Mouse (Mus musculus) inflammation-experienced regulatory T-cells, adult 6 months (primary cell): ENCODE data around the gene Otop2. TPM values are rescaled to one million over a fixed set of nuclear protein-coding genes. Genes with fewer than 3 reads are reported as not detected.

ENCODE experiments used
- ATAC-seq: one replicate; pipeline ENCODE4 v1.8.0; 2017
- polyA plus RNA-seq, 3 experiments: library from polyadenylated mRNA; unstranded; fragments of 100-300 nt; shearing (Covaris generic); gene quantifications; one replicate each; pipeline ENCODE4 v1.2.1; 2017

Gene Otop2
- polyA plus RNA-seq, 3 experiments from 2014 or later, result not detected

DNA sequence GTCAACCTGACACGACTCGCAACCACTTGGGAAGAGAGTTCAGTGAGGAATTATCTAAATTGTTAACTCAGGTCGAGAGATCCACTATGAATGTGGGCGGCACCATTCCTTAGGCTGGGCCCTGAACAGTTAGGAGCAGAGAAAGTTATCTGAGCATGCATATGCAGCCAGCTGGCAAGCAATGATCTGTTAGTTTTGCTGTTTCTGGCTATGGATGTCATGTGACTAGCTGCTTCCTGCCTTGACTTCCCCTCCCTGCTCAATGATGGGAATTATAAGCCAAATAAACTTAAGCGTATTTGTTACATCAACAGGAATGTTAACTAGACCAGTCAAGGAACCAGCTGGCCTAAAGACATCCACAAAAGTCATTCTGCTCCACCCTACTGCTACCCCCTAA lies 46.4 kb downstream of the Otop2 start:
- ATAC-seq, result no peak

DNA sequence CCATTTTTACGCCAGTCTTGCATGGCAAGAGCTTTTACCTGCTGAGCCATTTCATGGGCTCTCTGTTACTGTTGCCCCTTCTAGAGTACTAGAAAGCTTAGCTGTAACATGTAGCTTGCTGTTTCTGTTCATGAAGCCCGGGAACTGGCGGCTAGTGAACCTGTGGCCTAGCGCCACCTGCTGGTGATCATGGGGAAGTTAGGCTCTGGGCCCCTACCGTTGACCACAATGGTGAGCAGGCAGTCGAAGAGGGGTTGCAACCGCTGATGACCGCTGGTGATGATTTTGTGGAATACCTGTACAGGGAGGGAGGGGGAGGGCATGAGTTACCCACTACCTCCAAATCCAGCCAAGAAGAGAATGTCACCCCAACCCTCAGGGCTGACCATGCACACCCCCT lies 47.2 kb downstream of the Otop2 start:
- no peak for ATAC-seq

DNA sequence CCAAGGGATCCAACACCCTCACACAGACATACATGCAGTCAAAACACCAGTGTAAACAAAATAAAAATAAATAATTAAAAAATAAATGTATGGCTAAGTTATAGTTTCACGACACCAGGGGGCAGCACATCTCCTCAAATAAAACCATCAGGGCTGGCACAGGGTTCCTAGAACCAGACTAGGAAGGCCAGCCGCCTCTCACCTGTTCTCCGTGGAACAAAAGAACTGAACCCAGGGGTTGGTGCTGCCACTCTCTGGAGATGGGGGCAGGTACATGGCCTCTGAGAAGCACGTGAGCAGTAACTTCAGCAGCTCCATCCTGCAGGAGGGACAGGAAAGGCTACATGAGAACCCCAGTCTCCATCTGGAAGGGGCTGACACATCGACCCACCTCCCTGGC lies 51.5 kb downstream of the Otop2 start:
- peak; percentile 46 for ATAC-seq

DNA sequence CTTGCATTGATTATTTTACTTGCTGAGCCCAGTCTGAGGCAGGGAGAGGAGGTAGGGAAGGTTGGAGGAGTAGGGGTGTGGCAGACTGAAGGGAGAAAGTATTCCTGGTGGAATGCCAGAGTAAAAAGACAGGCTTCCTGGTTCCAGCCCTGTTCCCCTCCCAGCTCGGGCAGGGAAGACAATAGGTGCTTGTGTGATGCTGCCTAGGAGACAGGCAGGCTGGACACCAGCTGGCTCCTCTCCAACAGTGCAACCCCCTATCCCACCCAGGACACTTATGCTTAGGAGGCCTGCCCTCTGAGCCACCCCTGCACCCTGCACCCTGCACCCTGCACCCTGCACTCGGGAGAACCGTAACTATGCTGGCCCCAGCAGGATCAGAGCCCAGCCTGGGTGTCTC lies 52.3 kb downstream of the Otop2 start:
- no peak for ATAC-seq

DNA sequence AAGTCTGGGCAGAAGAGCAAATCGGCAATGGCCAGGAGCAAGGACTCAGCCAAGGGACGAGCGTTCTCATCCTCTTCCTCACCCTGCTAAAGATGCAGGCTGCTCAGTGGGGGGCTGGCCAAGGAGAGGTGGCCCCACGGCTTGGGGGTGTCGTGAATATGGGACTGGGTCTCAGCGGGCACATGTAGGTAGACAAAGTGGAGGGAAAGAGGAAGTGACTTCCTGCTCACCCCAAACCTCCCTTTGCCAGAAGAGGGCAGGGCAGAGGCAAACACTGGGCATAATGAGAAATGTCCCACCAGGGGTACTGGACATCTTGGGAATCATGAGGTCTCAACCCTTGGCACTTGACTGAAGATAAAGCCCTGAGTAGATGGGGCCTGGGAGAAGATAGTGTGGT lies 52.8 kb downstream of the Otop2 start:
- ATAC-seq, result no peak

DNA sequence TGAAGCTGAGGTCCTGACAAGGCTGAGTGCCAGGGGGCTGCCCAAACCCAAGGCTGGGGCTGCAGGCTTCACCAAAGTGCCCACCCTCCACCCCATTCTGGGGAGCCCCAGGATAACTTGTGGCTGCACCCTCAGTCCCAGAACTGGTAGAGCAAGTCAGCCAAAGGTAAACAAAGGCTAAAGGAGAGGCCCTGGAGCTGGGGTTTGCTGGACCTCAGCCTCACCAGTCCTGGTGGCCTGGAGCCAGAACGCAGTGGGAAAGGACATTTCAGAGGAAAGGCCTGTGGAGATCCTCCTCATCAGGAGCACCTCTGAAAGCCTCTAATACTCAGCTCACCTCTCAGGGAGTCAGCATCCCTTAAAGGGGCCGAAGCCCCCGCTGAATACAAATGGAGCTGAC lies 57.2 kb downstream of the Otop2 start:
- no peak for ATAC-seq

DNA sequence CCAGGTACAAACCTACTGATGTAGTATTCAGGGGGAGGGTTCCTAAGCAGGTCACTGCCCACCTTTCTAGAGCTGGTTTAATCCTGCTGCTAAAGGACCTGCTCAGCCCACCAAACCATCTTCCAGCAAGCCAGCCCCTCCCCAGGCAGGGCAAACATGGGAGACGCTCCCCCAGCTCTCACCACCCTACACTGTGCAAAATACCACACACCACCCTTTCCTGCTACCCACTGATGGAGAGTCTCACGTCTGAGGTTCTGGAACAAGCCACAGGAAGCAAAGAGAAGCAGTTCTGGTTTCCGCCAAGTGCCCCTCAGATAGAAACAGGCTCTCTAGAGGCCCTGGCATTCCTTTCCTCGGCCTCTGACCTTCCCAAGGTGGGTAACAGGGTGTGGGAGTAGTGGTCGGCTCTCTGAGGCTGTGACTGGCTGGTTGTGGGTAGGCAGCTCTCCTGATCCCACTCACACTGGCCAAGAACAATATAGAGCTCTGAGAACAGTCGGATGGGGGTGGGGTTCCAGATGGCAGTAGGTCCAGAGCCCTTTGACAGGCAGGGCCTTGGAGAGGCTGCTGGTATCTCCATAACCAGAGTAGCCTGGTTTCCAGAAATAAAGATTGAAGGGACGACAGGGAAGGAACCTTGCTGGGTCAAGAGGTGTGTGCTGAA lies 59.2 kb downstream of the Otop2 start:
- ATAC-seq, result no peak

DNA sequence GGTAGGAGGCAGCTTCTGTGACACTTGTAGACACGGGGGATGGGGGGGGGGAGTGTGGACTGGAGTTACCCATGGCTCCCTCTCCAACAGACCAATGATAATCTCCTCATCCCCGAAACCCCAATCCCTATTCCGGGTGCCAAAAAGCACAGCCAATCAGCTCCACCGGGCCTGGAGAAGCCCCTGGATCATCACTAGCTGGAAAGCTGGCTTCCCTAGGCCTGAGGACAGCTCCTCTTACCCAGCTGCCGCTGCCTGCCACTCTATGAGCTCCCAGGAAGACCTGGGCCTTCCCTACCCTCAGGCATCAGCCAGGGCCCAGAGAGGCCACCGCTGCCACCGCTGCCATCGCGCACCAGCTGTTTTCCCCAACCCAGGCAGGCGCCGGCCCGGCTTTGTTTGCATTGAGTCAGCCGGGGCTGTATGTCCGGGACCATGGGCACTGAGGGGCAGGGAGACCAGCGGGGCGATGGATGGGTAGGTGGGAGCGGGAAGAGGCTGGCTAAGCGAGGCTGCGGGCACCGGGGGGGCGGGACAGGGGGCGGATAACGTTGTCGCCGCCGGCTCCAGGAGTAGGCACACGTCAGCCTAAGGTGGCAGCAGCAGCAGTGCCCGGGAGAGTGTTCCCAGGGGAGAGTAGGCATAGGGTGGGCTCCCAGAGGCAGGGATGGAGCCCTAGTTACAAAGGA lies 59.9 kb downstream of the Otop2 start:
- no peak for ATAC-seq

DNA sequence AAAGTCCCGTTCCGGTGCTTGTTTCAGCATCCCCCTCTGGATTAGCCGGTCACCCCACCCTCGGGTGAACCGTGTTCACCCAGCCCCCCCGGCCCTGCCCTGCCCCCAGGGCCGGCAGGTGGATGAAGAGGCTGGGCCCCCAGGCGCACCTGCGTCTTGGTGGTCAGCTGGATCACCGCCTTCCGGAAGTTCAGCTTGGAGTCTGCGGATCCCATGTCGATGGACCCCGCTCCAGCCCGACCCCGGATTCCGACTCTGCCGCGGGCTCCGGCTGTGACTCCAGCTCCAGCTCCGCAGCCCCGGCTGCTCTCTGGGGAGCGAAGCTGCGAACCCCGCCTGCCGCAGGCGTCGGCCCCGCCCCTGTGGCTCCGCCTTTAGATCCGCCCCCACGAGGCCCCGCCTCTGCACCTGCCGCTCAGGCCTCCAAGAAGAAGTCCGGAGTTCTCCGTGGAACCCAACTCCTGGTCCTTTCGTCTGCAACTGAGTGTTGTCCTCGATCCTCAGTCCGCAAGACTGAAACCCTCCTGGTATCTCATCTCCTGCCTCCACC lies 60.5 kb downstream of the Otop2 start, which contains the start of gene Hid1:
TSS of gene Hid1 (minus strand) at position 362 of the 550 bp plus-strand sequence.
- peak; percentile 85 for ATAC-seq

DNA sequence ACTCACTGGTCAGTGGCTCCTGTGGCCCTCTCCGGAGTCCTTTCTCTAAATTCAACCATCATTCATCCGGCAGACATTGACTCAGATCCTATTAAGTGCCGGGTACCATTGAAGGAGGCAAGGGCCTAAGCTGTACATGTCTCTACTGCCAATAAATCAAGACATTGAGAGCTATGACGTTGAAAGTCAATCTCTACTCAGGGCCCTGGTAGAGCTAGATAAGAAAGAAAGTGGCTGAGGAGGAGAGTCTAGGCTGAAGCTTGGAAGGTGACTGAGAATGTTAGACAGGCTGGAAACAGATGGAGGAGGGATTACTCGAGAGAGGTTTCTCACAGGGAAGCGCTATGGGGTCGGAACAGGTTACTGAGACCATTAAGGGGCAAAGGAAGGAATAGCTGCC lies 63.4 kb downstream of the Otop2 start:
- ATAC-seq, result no peak

DNA sequence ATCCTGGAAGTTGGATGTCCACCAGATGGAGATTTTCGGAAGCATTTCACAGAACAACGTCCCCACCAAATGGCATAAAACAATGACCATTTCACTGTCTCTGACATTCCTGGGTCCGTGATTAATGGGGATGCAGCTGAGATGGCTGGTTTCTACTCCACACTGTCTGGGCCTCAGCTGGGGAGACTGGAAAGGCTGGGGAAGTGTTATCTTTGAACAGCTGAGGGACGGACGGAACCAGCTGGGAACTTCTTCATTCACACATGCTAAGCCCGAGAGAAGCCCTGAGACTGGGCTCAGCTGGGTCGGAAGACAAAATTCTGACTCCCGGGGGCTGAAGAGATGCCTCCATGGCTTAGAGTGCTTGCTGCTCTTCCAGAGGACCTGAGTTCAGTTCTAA lies 64.4 kb downstream of the Otop2 start:
- ATAC-seq, result no peak

DNA sequence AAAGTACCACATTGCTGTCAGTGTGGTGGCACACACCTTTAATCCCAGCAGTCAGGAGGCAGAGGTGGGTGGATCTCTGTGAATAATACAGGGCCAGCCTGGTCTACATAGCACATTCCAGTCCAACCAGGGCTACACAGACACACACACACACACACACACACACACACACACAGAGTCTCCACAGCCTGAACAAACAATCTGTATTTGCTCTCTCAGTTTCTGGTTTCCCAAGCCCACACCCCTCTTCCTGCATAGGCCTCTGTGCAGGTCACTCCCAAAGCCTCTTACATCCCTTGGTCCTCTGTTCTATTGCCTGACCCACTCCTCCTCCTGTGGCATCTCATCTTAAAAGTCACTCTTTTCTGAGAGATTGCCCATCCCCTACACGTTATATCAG lies 65.1 kb downstream of the Otop2 start:
- no peak for ATAC-seq

DNA sequence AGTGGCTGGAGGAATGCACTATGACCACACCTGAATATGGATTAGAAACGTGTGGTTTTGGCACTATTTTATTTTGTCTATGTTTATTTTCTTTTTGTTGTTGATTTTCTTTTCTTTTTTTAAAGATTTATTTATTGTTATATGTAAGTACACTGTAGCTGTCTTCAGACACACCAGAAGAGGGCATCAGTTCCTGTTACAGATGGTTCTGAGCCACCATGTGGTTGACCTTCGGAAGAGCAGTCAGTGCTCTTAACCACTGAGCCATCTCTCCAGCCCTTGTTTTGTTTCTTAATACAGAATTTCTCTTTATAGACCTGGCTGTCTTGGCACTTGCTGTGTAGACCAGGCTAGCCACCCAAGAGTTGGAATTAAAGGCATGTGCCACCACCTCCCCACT lies 65.8 kb downstream of the Otop2 start:
- no peak for ATAC-seq

DNA sequence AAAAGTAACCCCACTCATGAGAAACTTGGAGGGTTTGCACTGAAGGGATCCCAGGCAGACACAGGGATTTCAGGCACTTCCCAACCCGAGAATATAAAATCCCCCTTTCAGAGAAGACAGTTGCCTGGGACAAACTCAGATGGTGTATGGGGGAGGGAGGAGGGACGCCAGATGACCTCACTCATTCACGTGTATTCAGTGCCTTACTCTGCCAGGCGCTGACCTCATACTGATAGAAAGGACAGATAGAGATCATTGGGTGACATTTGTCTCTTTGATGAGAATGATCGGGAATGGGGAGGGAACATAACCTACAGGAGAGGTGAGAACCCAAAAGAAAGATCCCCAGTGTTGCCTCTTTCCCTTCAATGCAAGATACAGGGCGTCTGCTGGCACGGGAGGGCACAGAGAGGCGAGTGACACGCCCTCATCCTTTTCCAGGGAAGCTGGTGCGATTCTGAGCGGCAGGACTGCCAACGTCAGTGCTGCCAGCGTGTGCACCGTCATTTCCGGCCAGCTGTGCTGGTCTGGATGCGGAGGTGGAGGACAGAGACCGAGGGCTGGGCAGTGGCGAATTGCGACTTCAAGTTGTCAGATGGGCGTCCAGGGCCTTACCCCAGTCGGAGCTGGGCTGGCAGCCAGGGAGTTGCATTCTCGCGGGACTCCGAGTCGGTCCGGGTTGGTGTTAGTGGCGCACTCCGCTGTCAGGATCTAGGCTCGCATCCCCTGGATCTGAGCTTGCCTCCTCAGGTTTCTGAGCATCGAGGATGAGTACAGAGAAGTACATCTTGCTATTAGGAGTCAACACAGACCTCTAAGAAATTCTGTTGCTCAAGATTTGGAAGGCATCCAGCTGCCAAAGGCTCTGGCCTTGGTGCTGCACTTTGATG lies 67.1 kb downstream of the Otop2 start:
- no peak for ATAC-seq

DNA sequence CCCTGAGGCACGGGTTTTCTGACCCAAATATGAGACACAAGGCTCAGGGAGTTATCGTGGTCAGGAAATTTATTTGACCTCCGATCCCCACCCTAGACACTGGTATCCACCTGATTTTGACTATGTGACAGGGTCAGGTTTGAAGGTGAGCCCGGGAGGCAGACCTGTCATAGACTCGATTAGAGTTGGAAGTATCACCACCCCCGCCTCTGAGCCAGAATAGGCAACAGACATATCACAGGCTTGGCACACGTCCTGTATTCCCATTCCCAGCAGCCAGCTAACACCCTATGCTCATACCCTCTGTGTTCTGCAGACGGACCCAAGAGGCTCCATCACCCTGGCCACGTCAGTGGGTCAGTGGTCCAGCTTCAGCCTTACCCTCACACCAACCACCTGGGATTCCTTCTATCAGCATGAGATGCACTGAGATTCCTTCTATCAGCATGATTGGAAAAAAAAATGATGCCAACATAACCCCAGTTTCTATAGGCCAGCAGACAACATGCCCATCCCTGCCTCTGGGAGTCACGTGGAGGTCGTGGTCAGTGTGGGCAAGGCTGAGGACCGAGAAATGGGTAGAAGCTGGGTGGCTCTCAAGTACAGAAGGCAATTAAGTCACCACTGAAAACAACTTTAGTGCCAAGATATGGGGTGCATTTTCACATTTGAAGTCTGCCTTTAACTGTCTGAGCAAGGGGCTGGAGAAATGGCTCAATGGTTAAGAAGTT lies 67.9 kb downstream of the Otop2 start:
- no peak for ATAC-seq

DNA sequence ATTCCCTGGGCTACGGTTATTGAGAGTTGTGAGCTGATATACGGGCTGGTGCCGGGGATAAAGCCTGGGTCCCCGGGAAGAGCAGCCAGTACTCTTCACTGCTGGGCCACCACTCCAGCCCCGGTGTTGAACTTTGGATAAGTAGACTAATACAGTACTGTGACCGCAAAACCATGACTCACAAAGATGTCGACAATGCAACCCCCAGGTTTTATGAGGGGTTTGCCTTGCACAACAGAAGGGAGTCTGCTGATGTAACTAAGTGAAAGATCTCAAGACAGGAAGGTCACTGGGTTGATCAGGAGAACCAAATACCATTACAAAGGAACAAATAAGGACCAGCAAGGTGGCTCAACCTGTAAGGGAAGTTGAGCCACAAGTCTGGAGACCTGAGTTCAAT lies 69.8 kb downstream of the Otop2 start:
- no peak for ATAC-seq

DNA sequence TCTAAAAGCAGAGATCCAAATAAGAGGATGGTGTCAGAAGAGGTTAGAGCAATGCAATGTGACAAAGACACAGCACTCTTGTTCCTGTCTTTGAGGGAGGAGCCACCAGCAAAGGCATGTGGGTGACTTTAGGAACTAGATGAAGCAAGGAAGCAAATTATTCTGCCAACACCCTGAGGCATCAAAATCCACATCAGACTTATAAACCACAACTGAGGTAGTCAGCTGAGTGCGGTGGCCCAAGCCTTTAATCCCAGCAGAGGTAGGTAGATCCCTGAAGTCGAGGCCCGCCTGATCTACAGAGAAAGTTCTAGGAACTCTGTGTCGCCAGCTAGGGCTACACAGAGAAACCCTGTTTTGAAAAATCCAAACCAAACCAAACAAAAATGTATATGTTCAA lies 70.3 kb downstream of the Otop2 start:
- no peak for ATAC-seq

DNA sequence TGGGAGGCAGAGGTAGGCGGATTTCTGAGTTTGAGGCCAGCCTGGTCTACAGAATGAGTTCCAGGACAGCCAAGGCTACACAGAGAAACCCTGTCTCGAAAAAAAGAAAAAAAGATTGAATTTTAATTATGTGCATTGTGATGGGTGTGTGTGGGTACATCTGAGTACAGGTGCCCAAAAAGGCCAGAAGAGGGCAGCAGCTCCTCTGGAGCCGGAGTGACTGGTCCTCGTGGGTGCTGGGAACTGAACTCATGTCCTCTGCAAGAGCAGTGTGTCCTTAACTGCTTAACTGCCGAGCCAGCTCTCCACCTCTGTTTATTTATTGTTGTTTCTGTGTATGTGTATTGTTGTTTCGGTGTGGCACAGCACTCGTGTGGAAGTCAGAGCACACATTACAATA lies 70.9 kb downstream of the Otop2 start:
- ATAC-seq, result no peak

DNA sequence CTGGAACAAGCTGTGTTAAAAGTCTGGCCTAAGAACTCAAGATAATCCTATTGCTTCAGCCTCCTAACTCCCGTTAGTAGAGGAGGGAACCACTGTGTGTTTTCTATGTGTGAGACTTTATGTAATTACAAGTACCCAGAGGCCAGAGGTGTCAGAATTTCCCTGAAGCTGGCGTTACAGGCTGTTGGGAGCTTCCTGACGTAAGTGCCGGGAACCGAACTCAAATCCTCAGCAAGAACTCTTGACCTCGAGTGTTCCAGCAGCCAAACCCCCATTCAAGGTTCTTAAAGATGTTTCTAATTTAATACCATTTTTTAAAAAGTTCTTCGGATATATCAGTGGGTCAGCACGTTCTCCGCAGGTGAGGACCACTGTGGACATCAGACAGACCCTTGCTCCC lies 74.3 kb downstream of the Otop2 start:
- no peak for ATAC-seq
